Mouse (Mus musculus): Measurements from ENCODE around the gene Banf1. TPM values are rescaled to one million over a fixed set of nuclear protein-coding genes. Genes with fewer than 3 reads are reported as not detected.
"Not testable (repeated sequence)": the region's sequence is repeated elsewhere in the genome, so short reads cannot be mapped to it uniquely, and the experiment has no call there.

Gene Banf1
- total RNA-seq, 4 experiments from 2014 or later, result 122 to 146 (median 135) TPM

DNA sequence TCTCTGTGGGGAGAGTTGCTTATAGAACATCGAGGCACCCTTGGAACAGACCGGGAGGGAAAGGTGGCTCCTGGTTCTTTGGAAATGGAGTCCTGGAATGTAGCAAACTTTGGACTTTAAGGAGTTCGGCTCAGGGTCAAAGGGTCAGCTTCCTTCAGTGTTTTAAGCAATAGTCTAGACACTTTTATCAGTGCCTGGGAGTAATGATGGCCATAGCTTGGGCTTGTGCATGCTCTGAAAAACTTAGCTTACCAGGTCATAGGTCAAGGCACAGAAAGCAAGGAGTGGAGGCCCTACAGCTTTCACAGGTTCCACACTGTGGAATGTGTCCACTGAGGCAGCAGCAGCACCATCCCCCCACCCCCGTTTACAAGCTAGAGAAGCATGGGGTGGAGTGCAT is 7.8 kb upstream of the Banf1 start:
- no peak for DNase-seq (ENCODE audit: low spot score in 2 of 2)

DNA sequence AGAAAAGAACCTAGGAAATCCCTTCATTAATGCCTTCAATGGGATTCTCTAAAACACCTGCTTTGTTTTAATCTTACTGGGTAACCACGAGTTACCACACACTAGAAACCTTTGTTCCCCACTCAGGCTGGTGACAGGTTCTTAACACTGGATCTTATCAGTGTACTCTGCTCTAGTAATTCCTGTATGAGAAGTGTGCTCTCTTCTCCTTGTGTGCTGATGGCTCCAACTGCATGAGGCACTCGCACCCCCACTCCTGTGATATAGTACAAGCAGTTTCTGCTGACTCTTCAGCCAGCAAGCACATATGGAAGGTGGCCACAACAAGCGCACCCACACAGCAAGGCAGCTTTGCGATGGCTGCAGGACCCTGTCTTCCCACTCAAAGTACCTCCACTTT is 7.2 kb upstream of the Banf1 start:
- DNase-seq (ENCODE audit: low spot score in 2 of 2), result no peak

DNA sequence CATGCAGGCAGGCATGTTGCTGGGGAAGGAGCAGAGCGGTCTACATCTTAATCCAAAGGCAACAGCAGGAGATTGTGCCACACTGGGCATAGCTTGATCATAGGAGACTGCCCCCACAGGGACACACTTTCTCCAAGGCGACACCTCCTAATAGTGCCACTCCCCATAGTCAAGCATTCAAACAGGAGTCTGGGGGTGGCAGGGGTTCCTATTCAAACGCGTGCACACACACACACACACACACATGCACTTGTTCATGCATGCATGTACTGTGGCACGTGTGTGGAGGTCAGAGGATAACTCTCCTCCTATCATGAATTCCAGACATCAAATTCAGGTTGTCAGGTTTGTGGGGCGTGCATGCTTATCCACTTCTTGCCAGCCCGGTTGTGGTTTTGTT is 5.8 kb upstream of the Banf1 start:
- no peak for DNase-seq (ENCODE audit: low spot score in 2 of 2)

DNA sequence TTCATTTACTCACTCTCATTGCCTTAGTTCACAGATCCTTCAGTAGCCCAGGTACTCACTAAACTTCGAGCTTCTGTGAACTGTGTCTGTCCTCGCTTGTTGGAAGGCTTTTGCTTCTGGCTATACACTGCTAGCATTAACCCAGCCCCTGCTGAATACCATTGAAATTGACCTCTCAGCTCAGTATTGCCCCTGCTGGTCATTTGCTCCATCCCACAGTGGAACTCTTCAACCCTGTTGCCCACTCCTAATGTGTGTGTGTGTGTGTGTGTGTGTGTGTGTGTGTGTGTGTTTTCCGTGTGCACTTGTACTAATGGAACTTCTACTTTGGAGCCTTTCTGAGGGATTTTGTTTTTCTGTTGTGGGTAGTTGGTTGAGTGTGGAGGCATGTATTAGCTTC is 4.0 kb upstream of the Banf1 start:
- no peak for DNase-seq (ENCODE audit: low spot score in 2 of 2)

DNA sequence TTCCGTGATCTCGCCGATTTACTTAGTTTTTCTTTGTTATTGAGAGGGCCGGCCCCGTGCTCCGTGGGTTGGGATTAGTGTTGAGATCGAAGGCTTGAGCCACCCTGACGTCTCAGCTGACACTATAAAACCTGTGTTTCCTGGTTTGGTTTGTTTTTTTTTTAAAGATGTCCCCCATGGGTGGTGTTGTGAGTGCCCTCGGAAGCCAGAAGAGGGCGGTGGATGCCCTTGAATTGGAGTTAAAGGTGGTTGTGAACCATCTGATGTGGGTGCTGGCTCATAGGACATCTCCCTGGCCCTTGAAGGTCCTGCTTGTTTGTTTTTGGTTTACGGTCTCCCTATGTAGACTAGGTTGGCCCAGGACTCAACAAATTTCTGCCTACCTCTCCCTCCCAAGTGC is 487 bp upstream of the Banf1 start:
- no peak for DNase-seq (ENCODE audit: low spot score in 2 of 2)

DNA sequence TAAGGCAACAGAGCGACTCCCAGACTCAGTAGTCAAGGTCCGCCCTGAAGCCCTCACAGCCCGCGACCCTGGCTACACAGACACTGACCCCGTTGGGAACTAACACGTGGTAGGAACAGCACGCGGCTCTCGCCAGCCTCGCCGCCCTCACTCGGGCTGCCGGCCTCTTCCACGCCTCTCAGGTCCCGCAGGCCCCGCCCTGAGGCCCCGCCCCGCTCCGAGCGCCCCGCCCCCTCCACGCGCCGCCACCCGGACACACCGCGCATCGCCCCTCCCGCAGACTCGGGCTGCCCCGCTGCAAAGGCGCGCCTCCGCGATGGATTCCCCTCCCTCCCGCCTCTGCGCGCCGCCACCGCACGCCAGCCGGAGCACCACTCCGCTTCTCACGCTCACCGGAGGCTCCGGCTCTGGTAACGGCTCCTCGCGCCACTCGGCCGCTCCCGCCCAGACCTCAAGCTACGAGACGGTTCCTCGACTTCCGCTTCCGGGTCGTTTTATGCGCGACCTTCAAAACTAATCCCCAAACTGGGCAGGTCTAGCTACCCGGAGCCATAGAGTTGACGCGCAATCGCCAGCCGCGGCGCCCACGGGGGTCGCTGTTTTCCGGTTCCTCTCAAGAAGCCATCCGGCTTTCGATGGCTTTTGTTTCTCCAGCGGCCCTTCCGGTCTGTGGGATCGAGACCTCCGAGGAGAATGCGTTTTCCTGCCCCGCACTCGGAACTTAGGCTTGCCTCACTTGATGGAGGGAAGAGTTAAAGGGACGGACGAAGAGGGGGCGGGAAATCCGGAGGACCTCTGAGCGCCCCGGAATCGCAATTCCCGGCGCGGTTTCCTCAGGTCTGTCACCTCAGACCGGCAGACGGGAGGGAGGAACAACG is 554 bp downstream of the Banf1 start, which contains the start of gene Eif1ad:
Gene Eif1ad (plus strand): TSS at position 567 of the 878 bp plus-strand sequence.
- DNase-seq (ENCODE audit: low spot score in 2 of 2), result peak; percentile 90 to 93

DNA sequence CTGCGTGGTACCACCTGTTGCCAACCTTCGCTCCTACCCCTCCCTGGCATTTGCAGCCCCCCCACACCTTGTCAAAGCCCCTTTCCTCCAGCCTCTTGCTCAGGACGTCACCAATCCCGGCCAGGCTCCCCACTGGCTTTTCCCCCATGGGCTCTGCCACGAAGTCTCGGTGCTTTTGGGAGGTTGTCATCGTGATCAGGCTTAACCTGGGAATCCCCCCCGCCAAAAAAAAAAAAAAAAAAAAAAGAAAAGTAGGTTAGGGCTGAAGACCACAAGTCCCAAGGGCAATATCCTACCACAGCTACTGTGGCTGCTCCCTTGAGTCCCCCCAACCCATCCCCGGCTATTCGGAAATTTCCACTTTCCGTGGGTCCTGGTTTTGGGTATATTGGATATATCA is 1.2 kb downstream of the Banf1 start:
- no peak for DNase-seq (ENCODE audit: low spot score in 2 of 2)

DNA sequence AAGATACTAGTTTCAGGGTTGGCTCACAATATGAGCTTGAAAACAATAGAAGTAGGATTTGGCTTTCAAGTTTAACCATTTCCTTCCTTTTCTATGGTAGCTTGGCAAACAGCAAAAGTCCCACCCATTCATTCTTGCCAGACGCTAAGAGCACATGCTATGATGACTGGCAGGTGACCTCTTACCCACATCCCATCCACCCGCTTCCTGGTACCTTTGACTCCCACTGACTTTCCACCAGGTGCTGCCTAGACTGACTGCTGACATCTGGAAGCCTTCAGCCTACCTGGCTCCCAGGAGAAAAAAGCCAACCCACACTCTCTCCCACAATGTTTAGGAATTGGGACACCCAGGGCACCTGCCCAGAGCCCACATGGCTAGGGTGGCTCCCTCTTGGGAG is 2.8 kb downstream of the Banf1 start:
- no peak for DNase-seq (ENCODE audit: low spot score in 2 of 2)

DNA sequence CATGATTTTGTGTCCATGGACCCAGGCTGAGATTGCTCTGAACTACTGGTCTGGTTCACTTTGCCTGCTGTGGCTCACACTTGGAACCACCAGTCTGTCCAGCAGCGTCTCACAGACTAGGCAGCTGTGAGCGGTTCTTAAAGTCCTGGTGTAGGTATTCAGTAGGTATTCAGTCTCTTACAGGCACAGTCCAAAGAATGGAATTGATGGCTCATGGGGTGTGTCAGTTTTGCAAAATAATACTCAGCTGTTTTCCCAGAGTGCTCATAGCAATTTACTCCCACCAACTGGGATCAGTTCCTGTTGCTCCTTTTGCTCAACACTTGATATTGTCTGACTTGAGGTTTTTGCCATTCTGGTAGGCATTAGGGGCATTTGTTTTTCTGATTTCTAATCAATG is 4.8 kb downstream of the Banf1 start:
- DNase-seq (ENCODE audit: low spot score in 2 of 2), result no peak

DNA sequence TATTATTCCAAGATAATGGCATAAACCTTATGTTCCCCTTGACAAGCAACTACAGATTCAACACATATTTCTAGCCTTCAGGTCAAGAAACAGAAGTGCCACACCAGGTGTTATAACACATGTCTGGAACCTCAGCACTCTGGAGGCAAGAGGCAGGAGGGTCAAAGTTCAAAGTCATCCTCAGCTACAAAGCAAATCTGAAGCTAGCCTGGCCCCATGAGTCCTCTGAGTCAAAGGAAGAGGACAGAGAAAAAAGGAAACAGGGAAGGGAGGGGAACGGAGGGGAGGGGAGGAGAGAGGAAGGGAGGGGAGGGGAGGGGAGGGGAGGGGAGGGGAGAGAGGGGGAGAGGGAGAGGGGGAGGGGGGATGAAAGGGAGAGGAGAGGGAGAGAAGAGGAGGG is 10.9 kb downstream of the Banf1 start:
- no peak for DNase-seq (ENCODE audit: low spot score in 2 of 2)

DNA sequence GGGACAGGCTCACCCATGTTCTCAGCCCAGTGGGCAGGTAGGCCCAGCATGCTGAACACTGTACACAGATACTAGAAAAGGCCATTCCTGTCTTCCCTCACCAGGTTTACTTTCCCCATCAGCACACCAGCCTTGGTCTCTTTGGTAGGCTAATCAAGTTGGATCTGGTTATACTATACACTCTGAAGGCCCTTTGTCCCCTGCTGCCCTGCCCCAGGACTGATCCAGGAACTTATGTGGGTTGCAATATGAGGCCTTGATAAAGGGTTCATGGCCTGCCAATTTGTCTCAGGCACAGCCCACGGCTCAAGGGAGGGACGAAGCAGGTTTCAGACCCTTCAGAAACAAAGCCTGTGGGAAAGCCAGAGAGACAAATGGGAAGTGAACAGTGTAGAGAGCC is 13.4 kb downstream of the Banf1 start:
- DNase-seq (ENCODE audit: low spot score in 2 of 2), result no peak

DNA sequence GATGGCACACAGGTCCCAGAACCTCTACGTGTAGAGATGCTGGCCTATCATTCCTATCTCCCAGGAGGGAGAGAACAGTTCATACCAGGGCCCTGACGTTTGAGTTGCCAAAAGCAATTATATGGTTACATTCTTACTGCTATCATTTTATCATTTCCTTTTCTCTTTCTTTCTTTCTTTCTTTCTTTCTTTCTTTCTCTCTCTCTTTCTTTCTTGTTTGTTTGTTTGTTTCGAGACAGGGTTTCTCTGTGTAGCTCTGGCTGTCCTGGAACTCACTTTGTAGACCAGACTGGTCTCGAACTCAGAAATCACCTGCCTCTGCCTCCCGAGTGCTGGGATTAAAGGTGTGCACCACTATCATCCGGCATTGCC is 17.5 kb downstream of the Banf1 start, which contains the start of gene Cst6:
Gene Cst6 (minus strand): TSS at position 73 of the 372 bp plus-strand sequence.
- DNase-seq (ENCODE audit: low spot score in 2 of 2), result not testable (repeated sequence)

DNA sequence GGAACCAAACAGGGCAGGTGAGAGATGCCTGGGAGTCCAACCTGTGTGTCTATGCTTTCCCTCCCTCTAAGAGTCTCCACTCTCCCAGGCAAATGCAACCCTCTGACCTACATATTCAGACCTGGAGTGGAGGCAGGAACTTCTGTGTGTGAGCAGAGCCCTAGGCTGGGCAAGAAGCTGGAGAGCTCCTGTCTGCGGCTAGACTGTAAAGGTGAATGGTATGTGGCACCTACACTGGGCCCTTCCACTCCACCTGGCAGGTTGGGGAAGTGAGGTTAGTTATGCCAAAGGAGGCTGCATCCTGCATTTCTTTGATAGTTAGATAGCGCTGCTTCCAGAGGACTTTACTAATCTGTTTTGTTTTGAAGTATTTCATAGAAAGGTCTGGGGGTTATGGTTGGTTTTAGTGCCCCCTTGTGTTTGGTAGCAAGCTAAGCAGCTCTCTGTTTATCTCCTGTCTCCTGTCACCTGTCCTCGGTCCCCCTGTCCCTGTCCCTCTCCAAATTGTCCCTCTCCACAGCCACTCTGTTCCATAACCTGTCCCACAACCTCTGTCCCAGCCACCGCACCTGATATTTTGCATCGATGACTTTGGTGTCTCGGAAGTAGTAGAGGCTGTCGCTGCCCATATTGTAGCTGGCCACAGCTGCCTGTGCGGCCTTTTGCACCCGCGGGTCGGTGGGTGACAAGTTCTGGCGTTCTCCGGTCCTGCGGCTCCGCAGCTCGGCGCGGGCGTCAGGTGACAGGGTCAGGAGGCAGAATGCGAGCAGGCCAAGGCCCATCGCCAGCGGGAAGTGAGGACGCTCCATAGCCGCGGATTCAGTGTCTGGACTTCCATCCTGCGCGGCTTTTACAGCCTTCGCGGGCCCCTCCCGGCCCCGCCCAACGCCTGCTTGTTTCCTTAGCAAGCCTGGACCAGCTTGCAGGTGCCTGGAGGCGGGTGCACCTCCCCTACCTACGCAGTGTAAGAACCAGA is 18.2 kb downstream of the Banf1 start:
- peak in 1 of 2 experiments; percentile 51 for DNase-seq (ENCODE audit: low spot score in 2 of 2)

DNA sequence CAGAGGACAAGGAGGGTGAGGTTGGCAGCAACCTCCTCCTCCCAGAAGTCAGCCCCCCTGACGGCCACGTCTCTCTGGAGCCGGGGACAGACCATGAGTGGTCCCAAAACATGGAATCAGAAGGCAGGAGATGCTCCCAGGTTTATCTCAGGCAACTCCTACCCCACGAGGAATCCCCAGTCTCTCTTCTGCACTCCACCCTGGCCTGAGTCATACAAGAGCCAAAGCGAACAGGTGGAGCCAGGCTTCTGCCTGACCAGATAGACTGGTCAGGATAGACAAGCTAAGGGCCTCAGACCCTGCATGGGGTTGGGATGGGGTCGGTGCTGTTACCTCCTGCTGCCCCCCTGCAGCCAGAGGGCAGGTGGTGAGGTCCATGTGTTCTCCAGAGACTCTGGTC is 18.9 kb downstream of the Banf1 start:
- DNase-seq (ENCODE audit: low spot score in 2 of 2), result no peak

DNA sequence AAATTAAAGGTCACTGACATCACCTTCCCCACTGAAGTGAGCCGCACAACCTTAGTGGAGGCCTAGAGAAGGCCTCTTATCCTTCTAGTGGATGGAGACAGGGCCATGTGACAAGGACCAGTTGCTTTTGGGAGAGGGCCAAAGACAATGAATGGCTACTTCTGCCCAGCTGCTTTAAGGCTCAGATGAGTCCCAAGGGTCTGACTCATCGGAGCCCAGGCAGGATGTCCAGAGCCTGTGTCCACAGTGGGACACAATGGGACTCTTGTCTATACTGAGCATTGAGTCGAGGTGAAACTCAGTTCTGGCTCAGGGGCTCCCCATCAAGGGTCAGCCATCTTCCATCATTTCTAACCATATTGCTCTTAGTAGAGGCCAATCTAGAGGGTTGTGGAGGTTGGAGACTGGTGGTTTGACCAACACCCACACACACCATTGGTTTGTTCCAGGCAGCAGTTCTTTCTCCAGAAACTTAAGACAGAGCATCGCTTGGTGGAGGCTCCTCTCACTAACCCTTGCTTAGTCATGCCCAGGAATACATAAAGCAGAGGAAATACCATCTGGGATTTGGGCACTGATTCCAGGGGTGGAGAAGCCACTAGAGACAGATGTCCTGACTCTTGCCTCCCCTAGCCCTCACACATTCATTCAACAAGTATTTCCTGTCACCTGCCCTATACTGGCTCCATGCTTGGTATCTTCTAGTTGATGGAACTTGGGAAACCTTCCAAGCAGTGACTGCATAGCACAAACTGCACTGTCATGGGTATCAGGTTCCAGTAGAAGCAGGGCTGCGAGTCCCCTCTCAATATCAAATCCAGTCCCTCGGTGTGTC is 21.5 kb downstream of the Banf1 start:
- peak; percentile 20 to 26 for DNase-seq (ENCODE audit: low spot score in 2 of 2)

DNA sequence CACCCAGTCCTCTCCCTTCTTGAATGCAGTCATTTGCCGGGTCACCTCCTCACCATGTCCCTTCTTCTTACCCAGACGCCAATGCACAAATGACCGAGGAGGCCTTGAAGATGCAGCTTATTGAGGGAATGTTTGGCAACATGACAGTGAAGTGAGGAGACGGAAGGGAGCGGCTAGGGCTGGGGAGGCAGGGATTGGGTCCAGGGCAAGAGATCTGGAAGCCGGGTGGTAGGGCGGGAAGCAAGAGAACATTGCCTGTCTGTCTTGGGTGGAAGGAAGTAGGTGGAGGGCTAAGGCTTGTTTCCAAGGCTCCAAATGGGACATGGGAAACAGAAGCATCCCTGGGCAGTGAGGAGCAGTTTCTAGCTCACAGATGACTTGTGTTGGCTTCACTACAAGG is 25.6 kb downstream of the Banf1 start:
- DNase-seq (ENCODE audit: low spot score in 2 of 2), result no peak

DNA sequence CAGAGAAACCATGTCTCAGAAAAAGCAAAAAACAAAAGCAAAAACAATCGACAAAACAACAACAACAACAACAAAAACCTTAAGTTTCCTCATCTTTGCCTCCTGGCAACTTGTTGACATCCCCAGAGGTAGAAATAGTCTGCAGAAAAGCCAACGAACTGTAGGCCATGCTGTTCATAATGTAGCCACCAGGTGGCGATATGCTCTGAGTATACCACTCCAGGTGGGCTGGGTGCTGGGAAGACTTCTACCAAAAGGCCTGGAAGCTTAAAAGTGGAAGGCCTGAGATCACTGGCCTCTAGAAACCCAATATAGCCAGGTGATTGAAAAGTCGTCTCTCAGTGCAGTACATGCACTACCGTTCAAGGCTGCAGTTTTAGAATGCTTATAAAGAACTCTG is 29.0 kb downstream of the Banf1 start:
- peak; percentile 67 to 75 for DNase-seq (ENCODE audit: low spot score in 2 of 2)

DNA sequence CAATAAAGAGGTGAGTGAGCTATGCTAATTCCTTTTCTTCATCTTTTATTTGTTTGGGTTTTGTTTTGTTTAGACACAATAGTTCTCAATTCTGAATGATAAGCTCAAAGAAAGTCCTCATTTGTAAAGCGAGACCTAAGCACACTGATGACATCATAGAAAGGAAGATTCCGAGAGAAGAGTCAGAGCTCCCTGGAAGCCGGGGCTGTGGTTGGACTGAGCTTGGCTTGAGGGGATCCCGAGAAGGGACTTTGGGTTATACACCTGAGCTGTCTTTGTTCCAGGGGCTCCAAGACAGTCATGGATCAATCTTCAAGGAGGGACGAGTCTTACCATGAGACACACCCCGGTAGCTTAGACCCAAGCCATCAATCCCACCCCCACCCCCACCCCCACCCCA is 31.5 kb downstream of the Banf1 start, which contains the start of gene Catsper1:
Gene Catsper1 (plus strand): TSS at position 301 of the 400 bp plus-strand sequence.
- DNase-seq (ENCODE audit: low spot score in 2 of 2), result no peak

DNA sequence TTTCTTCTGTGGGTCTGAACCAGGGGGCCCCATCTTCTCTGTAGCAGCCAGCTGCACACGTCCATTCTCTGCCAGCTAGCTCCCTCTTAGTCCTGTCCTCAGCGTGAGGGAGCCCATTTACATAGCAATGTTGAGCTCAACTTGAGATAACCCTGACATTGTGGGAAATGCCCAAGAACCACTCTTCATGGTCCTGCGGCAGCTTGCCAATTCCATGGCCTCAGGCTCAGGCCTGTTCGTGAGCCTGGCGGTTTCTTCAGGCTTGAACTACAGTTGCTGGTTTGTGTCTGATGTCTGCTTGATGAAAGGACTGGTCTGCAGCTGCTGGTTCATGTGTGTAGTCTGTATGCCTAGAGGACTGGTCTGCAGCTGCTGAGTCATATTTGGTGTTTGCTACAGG is 32.2 kb downstream of the Banf1 start:
- DNase-seq (ENCODE audit: low spot score in 2 of 2), result no peak

DNA sequence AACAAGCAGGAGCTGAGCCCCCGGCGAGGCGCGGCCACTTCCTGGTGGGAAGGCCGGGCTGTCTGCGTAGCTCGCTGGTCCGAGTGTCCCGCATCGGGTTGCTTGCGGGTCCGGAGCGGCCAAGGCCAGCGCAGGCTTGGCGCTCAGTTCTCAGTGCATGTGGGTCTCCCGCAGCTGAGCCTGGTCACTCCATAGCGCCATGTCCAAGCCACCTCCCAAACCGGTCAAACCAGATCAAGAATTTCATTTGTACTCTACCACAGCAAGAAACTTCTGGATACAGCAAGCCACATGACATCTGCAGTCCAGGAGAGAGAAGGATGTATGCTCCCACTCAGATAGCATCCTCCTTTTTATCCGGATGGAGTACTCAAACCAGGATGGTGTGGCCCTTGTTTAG is 39.0 kb downstream of the Banf1 start:
- no peak for DNase-seq (ENCODE audit: low spot score in 2 of 2)

DNA sequence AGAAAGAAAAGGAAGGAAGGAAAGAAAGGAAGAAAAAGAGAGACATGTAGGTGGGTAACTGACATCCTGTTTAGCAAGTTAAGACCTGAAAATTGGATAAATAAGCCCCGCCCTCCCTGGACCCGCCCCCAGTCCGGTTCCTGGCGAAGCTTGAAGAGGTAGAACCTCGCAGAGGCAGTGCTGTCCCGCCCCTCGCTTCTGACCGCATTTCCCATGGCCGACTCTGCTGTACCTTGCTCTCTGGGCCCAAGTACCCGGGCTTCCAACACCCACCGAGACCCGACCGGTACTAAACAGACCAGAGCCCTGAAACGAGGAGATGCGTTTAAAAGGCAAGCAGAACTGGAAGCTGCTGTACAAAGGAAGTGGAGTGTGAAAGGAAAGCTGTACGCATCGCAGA is 43.2 kb downstream of the Banf1 start:
- DNase-seq (ENCODE audit: low spot score in 2 of 2), result no peak
